Mouse (Mus musculus): ENCODE measurements at regions not wholly inside any gene's neighbourhood (a gene's known extent, or its start where the extent isn't known, plus 50 kb on each side); places are given as distances from the start of the nearest gene placed in this dataset.
A peak's percentile ranks its signal among the peaks of the same experiment; 100 is the strongest.

DNA sequence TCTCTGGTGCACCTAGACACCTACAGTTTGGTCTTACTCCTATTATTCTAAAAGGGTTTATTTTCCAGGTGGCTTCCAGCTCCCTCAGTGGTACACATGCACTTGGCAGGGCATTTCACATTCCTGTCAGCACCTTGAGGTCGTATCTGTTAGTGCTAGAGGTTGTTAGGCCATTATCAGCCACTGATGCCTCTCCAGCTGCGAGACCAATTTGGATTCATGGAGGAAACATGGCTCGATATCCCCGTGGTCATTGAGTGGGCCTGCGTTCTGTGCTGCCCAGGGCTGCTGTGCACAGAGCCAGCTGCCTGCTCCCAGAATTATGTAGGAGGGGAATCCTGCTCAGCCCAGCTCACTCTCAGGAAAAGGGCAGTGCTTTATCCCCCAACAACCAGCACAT, 60.1 kb upstream of the Irx1 start:
- DNase-seq (ENCODE audit: low spot score in 2 of 2): no peak

DNA sequence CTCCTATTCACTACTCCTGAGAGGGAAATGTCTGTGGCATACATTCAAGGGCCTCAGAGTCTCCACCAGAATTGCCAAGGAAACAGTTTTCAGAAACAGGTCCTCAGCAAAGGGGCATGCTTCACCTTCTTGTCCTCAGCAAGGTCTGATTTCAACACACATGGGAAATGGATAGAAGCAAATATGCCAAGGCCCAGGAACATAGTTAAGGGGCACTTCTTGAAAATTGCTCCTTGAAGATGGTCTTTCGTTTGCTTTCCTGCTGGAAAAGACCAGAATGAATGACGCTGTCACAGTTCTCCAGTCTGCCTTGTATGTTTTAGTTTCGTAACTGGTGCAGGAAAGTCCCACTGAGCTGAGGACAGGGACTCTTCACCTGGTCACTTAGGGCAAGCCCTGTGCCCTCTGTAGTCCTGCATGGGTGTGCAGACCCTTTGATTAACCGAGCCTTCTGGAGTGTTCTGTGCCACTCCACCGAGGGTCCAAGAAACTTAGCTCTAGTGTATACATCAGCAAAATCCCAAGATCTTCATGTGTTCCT, 80.5 kb upstream of the Irx1 start:
- no peak for DNase-seq (ENCODE audit: low spot score in 2 of 2)

DNA sequence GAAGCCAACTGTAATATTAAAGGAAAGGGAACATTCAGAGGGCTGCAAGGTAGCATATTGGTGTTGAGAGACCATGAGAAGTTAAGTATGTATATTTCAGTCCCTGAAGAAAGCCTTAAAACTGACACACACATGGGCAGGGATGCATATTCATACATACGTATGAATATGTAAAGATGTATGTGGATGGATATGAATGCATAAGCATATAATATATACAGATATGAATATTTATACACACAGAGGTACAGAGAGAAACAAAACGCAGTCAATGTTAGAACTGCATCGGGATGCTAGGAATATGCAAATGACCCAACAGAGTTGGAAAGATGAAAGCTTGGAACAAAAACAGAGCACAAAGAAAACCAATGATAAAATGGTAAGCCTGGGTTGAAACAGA, 92.9 kb upstream of the Irx1 start:
- DNase-seq (ENCODE audit: low spot score in 2 of 2): no peak

GRCm38 (mm10) chr13:72061659-72062058, 98.1 kb upstream of the Irx1 start:
- DNase-seq (ENCODE audit: low spot score in 2 of 2): no peak

GRCm38 (mm10) chr13:72063278-72063761, 99.8 kb upstream of the Irx1 start:
- no peak for DNase-seq (ENCODE audit: low spot score in 2 of 2)

DNA sequence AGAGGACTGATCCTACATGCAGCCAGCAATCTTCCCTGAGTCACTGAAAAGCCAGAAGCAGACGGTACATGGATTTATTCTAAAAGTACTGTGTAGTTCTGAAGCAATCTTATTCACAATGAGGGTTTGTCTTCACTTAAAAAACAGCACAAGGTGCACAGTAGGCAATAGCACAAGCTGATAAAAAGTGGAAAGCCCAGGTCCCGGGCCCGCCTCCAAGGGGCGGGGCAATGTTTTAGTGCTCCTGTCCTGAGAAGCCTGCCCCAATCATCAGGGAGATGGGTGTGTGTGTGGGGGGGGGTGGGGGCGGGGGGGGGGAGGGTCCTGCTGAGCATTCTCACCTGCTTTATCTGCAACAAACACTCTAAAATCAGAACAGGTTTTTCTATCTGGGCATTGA, 133.1 kb upstream of the Irx1 start:
- no peak for DNase-seq (ENCODE audit: low spot score in 2 of 2)

DNA sequence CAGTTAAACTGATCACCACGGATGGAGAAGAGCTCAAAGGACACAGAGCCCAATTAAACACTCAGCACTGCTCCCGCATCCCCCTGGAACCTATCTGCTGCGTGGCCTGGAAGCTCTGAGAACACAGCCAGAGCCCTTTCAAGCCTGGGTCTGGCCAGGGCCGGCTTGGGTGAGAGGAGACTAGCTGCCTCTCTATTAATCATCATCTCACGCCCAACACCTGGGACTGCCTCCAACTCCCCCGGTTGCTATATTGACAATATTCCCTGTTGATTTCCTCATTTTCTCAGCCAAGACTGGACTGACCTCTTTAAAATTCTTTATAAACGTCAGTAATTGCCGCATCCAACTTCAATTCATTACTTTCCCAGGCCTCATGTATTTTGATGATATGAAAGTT, 133.7 kb upstream of the Irx1 start:
- no peak for DNase-seq (ENCODE audit: low spot score in 2 of 2)

DNA sequence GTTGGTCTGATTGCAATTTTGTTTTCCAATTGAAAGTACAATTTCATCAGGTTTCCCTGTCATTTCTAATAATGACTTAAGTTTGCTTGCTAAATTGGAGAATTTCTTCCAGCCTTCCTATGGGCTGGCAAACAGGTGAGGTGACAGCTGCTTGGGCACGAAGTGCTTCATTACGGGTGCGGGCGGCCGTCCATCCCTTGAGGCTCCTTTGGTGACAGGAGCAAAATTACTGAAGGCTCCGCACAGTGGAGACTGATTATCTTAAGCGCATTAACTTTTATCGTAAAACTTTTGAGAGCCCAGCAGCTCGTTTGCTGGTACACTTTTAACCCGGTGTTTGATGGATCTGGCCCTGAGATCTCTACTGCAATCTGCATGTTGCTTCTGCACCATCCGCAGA, 134.3 kb upstream of the Irx1 start:
- DNase-seq (ENCODE audit: low spot score in 2 of 2): no peak

- DNase-seq (ENCODE audit: low spot score in 2 of 2): peak in 1 of 2 experiments; percentile 23
Measured at GRCm38 (mm10) chr13:72100741-72101140, 137.2 kb upstream of the Irx1 start.

DNA sequence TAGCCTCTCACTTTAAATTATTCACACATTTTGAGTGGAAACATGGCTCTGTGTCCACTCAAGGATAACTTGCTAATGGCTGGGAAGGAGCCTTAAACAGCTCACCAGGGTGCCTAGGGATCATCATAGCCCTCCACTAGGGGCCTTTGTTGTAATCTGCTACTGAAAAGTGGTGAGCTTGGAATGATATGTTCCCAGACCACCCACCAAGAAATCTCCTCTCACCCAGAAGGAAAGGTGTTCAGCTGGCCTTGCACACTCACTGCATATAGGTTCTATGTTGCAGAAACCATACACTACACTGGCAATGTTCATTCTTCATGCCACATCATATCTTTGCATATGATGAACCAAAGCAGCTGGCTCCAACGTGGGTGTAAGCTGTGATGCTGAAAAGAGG, 145.1 kb upstream of the Irx1 start:
- no peak for DNase-seq (ENCODE audit: low spot score in 2 of 2)

GRCm38 (mm10) chr13:72113942-72114341, 150.4 kb upstream of the Irx1 start:
- DNase-seq (ENCODE audit: low spot score in 2 of 2): no peak

DNA sequence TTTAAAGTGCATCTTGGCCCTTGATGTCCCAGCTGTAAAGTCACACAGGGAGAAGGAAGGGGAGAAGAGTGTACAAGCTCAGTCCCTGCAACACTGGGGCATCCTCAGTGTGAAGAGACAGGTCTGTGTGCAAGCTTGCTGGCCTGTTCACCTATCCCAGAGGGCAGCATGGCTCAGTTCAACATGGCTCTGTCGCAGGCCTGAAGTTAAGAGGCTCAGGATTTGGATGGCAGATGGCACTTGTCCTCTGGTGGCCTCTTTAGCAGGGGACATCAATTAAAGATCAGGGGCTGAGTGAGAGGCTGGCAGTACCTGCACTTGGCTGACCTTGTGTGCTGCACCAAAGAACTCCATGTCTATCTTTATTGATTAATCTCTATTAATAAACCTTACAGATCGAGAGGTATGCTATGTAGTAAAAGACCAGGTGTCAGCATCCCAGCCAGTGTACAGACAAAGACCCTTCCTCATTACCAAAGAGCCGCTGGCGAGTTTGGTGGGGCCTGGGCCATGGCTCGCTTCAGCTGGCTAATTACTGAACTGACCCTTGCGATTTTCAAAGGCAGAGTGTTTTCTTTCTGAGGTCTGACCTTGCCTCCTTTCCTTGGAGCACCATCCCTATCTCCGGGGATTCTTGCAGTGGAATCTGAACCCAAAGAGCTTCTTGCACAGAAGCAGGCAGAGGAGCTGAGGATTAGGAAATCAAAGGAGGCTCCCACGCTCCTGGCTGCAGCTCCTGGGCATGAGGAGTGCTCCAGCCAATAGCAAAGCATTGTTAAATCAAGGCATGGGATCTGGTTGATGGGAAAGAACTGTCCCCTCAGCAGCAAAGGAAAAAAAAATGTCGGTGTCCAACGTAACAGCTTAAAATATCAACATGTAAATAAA, 151.5 kb upstream of the Irx1 start:
- DNase-seq (ENCODE audit: low spot score in 2 of 2): no peak

- DNase-seq (ENCODE audit: low spot score in 2 of 2): no peak
Measured at GRCm38 (mm10) chr13:72120467-72120866, 156.9 kb upstream of the Irx1 start.

- DNase-seq (ENCODE audit: low spot score in 2 of 2): no peak
Measured at GRCm38 (mm10) chr13:72120911-72121553, 157.5 kb upstream of the Irx1 start.

- no peak for DNase-seq (ENCODE audit: low spot score in 2 of 2)
Measured at GRCm38 (mm10) chr13:72121554-72122229, 158.2 kb upstream of the Irx1 start.

DNA sequence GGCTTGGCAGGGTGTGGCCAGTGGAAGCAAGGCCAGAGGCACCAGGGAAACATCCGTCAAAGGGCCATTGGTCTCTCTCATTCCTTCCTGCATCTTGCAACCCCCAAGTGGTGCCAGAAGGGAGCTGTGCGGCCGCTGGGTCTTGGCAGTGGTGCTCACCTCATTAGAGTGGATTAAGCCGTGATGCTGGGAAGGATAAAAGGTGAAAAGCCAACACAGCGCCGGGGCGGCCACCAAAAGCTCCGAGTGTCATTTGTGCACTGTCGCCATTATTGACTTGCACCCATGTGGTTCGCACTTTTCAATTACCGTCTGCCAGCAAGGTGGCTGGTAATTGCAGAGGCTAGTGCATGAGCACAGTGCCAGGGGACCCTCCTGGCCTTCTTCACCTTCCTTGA, 158.7 kb upstream of the Irx1 start:
- DNase-seq (ENCODE audit: low spot score in 2 of 2): no peak

GRCm38 (mm10) chr13:72128306-72128705, 164.8 kb upstream of the Irx1 start:
- DNase-seq (ENCODE audit: low spot score in 2 of 2): no peak

- no peak for DNase-seq (ENCODE audit: low spot score in 2 of 2)
Measured at GRCm38 (mm10) chr13:72131341-72131740, 167.8 kb upstream of the Irx1 start.

DNA sequence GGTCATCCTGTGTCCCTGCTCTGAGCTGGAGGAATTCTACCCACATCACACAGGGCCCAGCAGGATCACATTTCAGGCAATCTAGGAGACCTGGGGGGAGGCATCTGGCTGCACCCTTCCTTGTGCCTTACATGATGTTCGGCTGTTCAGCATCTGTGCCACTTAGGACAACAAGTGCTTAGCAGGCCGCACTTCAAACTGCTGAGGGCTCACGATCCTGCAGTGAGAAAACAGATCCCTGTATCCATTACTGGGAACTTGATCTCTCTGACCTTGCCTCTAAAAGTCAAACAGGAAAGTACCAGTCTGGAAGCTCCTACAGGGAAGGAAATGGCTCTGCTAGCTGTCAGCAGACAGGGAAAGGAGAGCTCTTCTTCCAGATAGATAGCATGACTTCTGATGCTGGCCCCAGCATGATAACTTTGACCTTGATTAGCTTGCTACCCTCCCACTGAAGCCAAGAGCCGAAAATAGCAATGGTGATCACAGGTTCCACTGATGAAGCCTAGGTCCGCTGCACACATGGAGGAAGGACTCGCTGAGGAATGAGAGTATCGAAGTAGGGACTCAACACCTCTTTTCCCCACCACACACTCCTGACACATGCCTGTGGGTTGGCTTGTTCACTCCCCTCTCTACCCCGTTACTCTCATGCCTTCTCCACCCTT, 170.7 kb upstream of the Irx1 start:
- no peak for DNase-seq (ENCODE audit: low spot score in 2 of 2)

- no peak for DNase-seq (ENCODE audit: low spot score in 2 of 2)
Measured at GRCm38 (mm10) chr13:72166225-72166624, 202.7 kb upstream of the Irx1 start.

DNA sequence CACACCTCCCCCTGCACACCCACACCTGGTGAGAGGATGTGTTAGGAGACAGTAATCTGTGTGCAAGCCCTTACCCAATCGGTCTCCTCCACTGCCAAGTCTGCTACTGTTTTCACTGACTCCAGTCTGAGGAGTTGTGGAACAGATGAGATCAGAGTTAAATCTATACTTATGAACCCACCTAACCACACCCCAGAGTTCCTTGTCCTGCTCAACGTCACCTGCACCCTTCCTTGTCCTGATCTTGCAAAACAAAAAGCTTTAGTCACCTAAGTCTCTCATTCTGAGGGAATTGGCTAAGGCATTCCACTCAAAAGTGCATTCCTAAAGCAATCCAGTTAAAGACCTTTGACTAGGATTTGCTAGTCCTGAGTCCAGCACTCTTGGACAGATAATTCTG, 203.9 kb upstream of the Irx1 start:
- DNase-seq (ENCODE audit: low spot score in 2 of 2): no peak

DNA sequence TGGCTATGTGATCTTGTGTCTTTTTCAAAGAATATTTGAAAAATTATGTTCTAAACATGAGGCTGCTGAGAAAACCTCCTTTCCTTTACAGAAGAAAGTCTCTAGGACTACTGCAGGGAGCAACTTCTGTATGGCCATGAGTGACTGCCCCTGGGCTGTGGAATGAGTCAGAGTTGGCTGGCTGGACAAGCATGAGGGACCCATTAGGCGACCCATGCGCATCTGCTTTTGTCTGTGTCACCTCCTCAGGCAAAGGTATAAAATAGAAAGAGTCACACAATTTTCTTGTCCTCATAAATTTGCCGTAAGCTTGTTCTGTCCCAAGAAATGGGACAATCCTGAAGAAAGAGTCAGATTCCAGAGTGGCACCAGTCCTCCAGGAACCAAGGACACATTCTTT, 220.1 kb upstream of the Irx1 start:
- no peak for DNase-seq (ENCODE audit: low spot score in 2 of 2)

Data from right cerebral cortex, postnatal 10 days (tissue).